Mouse (Mus musculus) thymus, postnatal 14 days (tissue): Measurements from ENCODE around the gene Wdfy4.

ENCODE experiments used
- DNase-seq: peaks from one replicate; pipeline ENCODE4 v3.0.0; 2021

Wdfy4 gene

GRCm38 (mm10) chr14:33073355-33073754 is 112.0 kb downstream of the Wdfy4 start:
- no peak for DNase-seq

- no peak for DNase-seq
Measured at GRCm38 (mm10) chr14:33072351-33072750, 113.0 kb downstream of the Wdfy4 start.

- no peak for DNase-seq
Measured at GRCm38 (mm10) chr14:33067676-33068075, 117.6 kb downstream of the Wdfy4 start.

- DNase-seq: no peak
Measured at GRCm38 (mm10) chr14:33062996-33063395, 122.3 kb downstream of the Wdfy4 start.

GRCm38 (mm10) chr14:33058881-33059660 is 126.2 kb downstream of the Wdfy4 start:
- no peak for DNase-seq

- no peak for DNase-seq
Measured at GRCm38 (mm10) chr14:33053441-33053840, 131.9 kb downstream of the Wdfy4 start.

GRCm38 (mm10) chr14:33045217-33045616 is 140.1 kb downstream of the Wdfy4 start:
- no peak for DNase-seq

- DNase-seq: no peak
Measured at GRCm38 (mm10) chr14:33036811-33037210, 148.5 kb downstream of the Wdfy4 start.

GRCm38 (mm10) chr14:33035386-33035785 is 149.9 kb downstream of the Wdfy4 start:
- no peak for DNase-seq

GRCm38 (mm10) chr14:33033424-33033823 is 151.9 kb downstream of the Wdfy4 start:
- DNase-seq: no peak

GRCm38 (mm10) chr14:33030849-33031248 is 154.5 kb downstream of the Wdfy4 start:
- no peak for DNase-seq

GRCm38 (mm10) chr14:33019606-33020005 is 165.7 kb downstream of the Wdfy4 start:
- no peak for DNase-seq

GRCm38 (mm10) chr14:33019050-33019449 is 166.3 kb downstream of the Wdfy4 start:
- DNase-seq: no peak

GRCm38 (mm10) chr14:33007638-33008037 is 177.7 kb downstream of the Wdfy4 start:
- DNase-seq: no peak

- no peak for DNase-seq
Measured at GRCm38 (mm10) chr14:33005114-33005513, 180.2 kb downstream of the Wdfy4 start.

GRCm38 (mm10) chr14:33000112-33000979 is 185.0 kb downstream of the Wdfy4 start:
- DNase-seq: no peak

- no peak for DNase-seq
Measured at GRCm38 (mm10) chr14:32999511-32999910, 185.8 kb downstream of the Wdfy4 start.

GRCm38 (mm10) chr14:32994954-32995636 is 190.2 kb downstream of the Wdfy4 start:
- DNase-seq: no peak

GRCm38 (mm10) chr14:32991082-32991481 is 194.2 kb downstream of the Wdfy4 start, which contains the start of gene Lrrc18:
Lrrc18 (plus strand) TSS chr14:32991382.
- no peak for DNase-seq

- DNase-seq: no peak
Measured at GRCm38 (mm10) chr14:32986659-32987058, 198.6 kb downstream of the Wdfy4 start.

GRCm38 (mm10) chr14:32984176-32984738 is 201.1 kb downstream of the Wdfy4 start:
- no peak for DNase-seq

GRCm38 (mm10) chr14:32970700-32971099 is 214.6 kb downstream of the Wdfy4 start:
- DNase-seq: no peak

GRCm38 (mm10) chr14:32964742-32965141 is 220.6 kb downstream of the Wdfy4 start:
- no peak for DNase-seq
